Mouse (Mus musculus): Measurements from ENCODE around the gene Rpf1. TPM values are rescaled to one million over a fixed set of nuclear protein-coding genes. Genes with fewer than 3 reads are reported as not detected.

The Rpf1 gene
- total and polyA plus RNA-seq, 3 experiments = 5.8 to 15.3 (median 13.0) TPM

DNA sequence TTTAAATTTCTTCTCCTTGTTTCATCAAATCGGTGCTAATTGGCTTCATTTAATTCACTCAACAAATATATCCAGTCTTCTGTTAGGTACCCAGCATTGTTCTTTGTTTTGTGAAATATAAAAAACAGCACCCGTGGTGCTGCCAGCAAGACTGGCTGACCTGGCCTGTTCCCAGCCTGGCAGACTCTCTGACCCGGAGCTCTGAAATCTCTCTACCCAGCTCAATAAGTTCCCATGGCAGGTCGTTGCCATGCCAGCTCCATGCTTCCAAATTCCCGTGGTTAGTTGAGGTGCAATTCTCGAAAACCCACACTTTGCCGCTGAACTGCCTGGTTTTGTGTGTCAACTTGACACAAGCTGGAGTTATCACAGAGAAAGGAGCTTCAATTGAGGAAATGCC, 33.6 kb upstream of the Rpf1 start:
- no peak for DNase-seq
- Histone ChIP-seq H3K27me3 (ENCODE audit: control insufficient read depth, insufficient read depth, low read length) (0 out of 2 replicates have a peak, but pooled peaks cover under 1% of the 10 kb centered on the region), H3K4me1 (ENCODE audit: control insufficient read depth, insufficient read depth, low read length) (no peaks in the 10 kb centered on the region), H3K4me3 (no peak overlapping the region), H3K27ac (no peak overlapping the region), H3K79me2 (replicated peaks; ENCODE audit: control insufficient read depth, insufficient read depth, low read length) (no peaks in the 10 kb centered on the region), H3K9ac (ENCODE audit: low read depth, low read length) (no peak overlapping the region), H3K36me3 (ENCODE audit: control insufficient read depth, insufficient read depth, low read length) (no peaks in the 10 kb centered on the region)
- TF ChIP-seq CTCF (IDR thresholded peaks at IDR 0.05) = no peak
- no peak for TF ChIP-seq EP300 (IDR thresholded peaks at IDR 0.05; ENCODE audit: insufficient read depth, low read depth, low read length)
- intact Hi-C loops (cut with DNase I) = no loop called here
- 86% methylated on average over 7 of the region's 7 CpGs for WGBS

GRCm38 (mm10) chr3:146543632-146544031, 22.4 kb upstream of the Rpf1 start:
- Histone ChIP-seq H3K79me2 (replicated peaks; ENCODE audit: control insufficient read depth, insufficient read depth, low read length) (no peaks in the 10 kb centered on the region), H3K27me3 (ENCODE audit: control insufficient read depth, insufficient read depth, low read length) (no peaks in the 10 kb centered on the region), H3K4me1 (ENCODE audit: control insufficient read depth, insufficient read depth, low read length) (no peaks in the 10 kb centered on the region), H3K4me3 (no peak overlapping the region), H3K9ac (ENCODE audit: low read depth, low read length) (no peak overlapping the region), H3K36me3 (ENCODE audit: control insufficient read depth, insufficient read depth, low read length) (no peaks in the 10 kb centered on the region), H3K27ac (no peak overlapping the region)
- TF ChIP-seq EP300 (IDR thresholded peaks at IDR 0.05; ENCODE audit: insufficient read depth, low read depth, low read length) (no peak), CTCF (IDR thresholded peaks at IDR 0.05) (no peak), POLR2A (IDR thresholded peaks at IDR 0.05; ENCODE audit: insufficient read depth, low read depth, low read length) (no peak)
- 39% methylated on average over 1 of the region's 1 CpGs for WGBS
- intact Hi-C loops (cut with DNase I) = no loop called here
- no peak for DNase-seq

- Histone ChIP-seq H3K79me2 (replicated peaks; ENCODE audit: control insufficient read depth, insufficient read depth, low read length) (no peaks in the 10 kb centered on the region), H3K4me3 (no peak overlapping the region), H3K27me3 (ENCODE audit: control insufficient read depth, insufficient read depth, low read length) (no peaks in the 10 kb centered on the region), H3K4me1 (ENCODE audit: control insufficient read depth, insufficient read depth, low read length) (no peaks in the 10 kb centered on the region), H3K36me3 (ENCODE audit: control insufficient read depth, insufficient read depth, low read length) (no peaks in the 10 kb centered on the region), H3K9ac (ENCODE audit: low read depth, low read length) (no peak overlapping the region), H3K27ac (no peak overlapping the region)
- TF ChIP-seq EP300 (IDR thresholded peaks at IDR 0.05; ENCODE audit: insufficient read depth, low read depth, low read length) = no peak
- no peak for TF ChIP-seq POLR2A (IDR thresholded peaks at IDR 0.05; ENCODE audit: insufficient read depth, low read depth, low read length)
- no peak for TF ChIP-seq CTCF (IDR thresholded peaks at IDR 0.05)
- DNase-seq = no peak
- 63% methylated on average over 4 of the region's 4 CpGs for WGBS
- intact Hi-C loops (cut with DNase I) = no loop called here
These were observed 19.5 kb upstream of the Rpf1 start for GRCm38 (mm10) chr3:146540521-146541273.

GRCm38 (mm10) chr3:146534986-146535385, 13.8 kb upstream of the Rpf1 start:
- intact Hi-C loops (cut with DNase I) = no loop called here
- 69% methylated on average over 6 of the region's 6 CpGs for WGBS
- no peak for DNase-seq

DNA sequence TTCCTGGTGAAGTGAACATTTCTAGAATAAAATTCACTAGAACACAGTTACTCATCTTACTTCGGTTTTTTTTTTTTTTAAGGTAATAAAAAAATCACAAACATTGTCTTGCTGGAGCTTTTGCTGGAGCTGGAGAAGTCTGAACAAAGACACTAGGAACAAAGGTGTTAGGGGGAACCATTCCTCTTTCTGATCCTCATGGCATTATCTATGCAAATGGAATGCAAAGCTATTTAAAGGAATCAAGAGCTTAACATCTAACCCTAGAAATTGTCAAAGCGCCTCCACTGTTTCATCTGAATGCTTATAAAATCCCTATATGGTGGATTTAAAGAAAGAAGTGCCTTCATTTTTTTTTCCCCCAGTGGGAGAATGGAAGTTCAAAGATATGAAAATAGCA, 7.1 kb upstream of the Rpf1 start:
- H3K9ac ChIP-seq (ENCODE audit: low read depth, low read length) = no peak overlapping the region
- 0 out of 2 replicates have a peak, but pooled peaks cover 2% of the 10 kb centered on the region for H3K27me3 ChIP-seq (ENCODE audit: control insufficient read depth, insufficient read depth, low read length)
- H3K36me3 ChIP-seq (ENCODE audit: control insufficient read depth, insufficient read depth, low read length) = no peaks in the 10 kb centered on the region
- WGBS = 40% methylated on average over 2 of the region's 2 CpGs
- intact Hi-C loops (cut with DNase I) = no loop called here
- TF ChIP-seq CTCF (IDR thresholded peaks at IDR 0.05) (no peak), POLR2A (IDR thresholded peaks at IDR 0.05; ENCODE audit: insufficient read depth, low read depth, low read length) (no peak), EP300 (IDR thresholded peaks at IDR 0.05; ENCODE audit: insufficient read depth, low read depth, low read length) (no peak)
- H3K4me3 ChIP-seq = no peak overlapping the region
- no peaks in the 10 kb centered on the region for H3K4me1 ChIP-seq (ENCODE audit: control insufficient read depth, insufficient read depth, low read length)
- DNase-seq = no peak
- no peaks in the 10 kb centered on the region for H3K79me2 ChIP-seq (replicated peaks; ENCODE audit: control insufficient read depth, insufficient read depth, low read length)
- no peak overlapping the region for H3K27ac ChIP-seq

More at GRCm38 (mm10) chr3:146534986-146535385, 13.8 kb upstream of the Rpf1 start:
- Histone ChIP-seq H3K27me3 (ENCODE audit: control insufficient read depth, insufficient read depth, low read length) (0 out of 2 replicates have a peak, but pooled peaks cover 2% of the 10 kb centered on the region), H3K9ac (ENCODE audit: low read depth, low read length) (no peak overlapping the region), H3K36me3 (ENCODE audit: control insufficient read depth, insufficient read depth, low read length) (no peaks in the 10 kb centered on the region), H3K27ac (no peak overlapping the region), H3K4me1 (ENCODE audit: control insufficient read depth, insufficient read depth, low read length) (no peaks in the 10 kb centered on the region), H3K79me2 (replicated peaks; ENCODE audit: control insufficient read depth, insufficient read depth, low read length) (no peaks in the 10 kb centered on the region), H3K4me3 (no peak overlapping the region)
- TF ChIP-seq EP300 (IDR thresholded peaks at IDR 0.05; ENCODE audit: insufficient read depth, low read depth, low read length) (no peak), POLR2A (IDR thresholded peaks at IDR 0.05; ENCODE audit: insufficient read depth, low read depth, low read length) (no peak), CTCF (IDR thresholded peaks at IDR 0.05) (no peak)

DNA sequence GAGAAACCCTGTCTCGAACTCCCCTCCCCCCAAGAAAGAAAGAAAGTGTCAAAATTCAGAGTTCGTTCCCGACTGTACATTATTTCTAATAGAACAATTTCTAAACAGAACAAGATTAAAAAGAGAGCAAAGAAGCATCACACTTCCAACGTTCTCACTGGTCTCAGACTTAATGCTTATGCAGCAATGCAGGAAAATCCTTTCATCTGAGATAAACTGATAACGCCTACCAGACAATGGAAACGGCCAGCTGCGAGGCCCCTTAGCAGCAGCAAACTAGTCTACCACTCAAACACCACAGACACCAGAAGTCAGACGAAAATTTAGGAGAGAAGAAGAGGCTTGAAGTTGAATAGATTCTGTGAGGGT, 407 bp upstream of the Rpf1 start:
- H3K79me2 ChIP-seq (replicated peaks; ENCODE audit: control insufficient read depth, insufficient read depth, low read length) = no peaks in the 10 kb centered on the region; the same call in 1 of the 2 replicates
- 6% methylated on average over 8 of the region's 8 CpGs for WGBS
- TF ChIP-seq POLR2A (IDR thresholded peaks at IDR 0.05; ENCODE audit: insufficient read depth, low read depth, low read length) (no peak), EP300 (IDR thresholded peaks at IDR 0.05; ENCODE audit: insufficient read depth, low read depth, low read length) (no peak), CTCF (IDR thresholded peaks at IDR 0.05) (no peak)
- H3K27ac ChIP-seq = peak overlapping the region; percentile 97
- peak overlapping the region; percentile 94 for H3K4me3 ChIP-seq
- intact Hi-C loops (cut with DNase I) = loop anchor here (2.0 to 5.0 kb wide), 4 partner anchors 21 to 291 kb away; partner anchors contain the start of gene Prkacb
- H3K9ac ChIP-seq (ENCODE audit: low read depth, low read length) = peak overlapping the region; percentile 59; the same call in 1 of the 2 replicates
- no peaks in the 10 kb centered on the region for H3K4me1 ChIP-seq (ENCODE audit: control insufficient read depth, insufficient read depth, low read length)
- DNase-seq = no peak
- H3K27me3 ChIP-seq (ENCODE audit: control insufficient read depth, insufficient read depth, low read length) = no peaks in the 10 kb centered on the region
- no peaks in the 10 kb centered on the region; the same call in 1 of the 2 replicates for H3K36me3 ChIP-seq (ENCODE audit: control insufficient read depth, insufficient read depth, low read length)

All from heart, adult 2 months (tissue).